Mouse (Mus musculus): ENCODE data around the gene Cln3.

- TF ChIP-seq POLR2A (IDR thresholded peaks at IDR 0.05; ENCODE audit: borderline replicate concordance, low read depth, low read length), result no peak
- TF ChIP-seq CTCF (IDR thresholded peaks at IDR 0.05; ENCODE audit: low read depth, low read length), result 0 out of 2 replicates have a peak, but pooled peaks have one; percentile 23
These were observed 31.1 kb upstream of the Cln3 start for GRCm38 (mm10) chr7:126616707-126617106.

Measured in bone marrow macrophage, adult 2 months (primary cell).